Mouse (Mus musculus): ENCODE measurements around the gene Slamf7. TPM values are rescaled to one million over a fixed set of nuclear protein-coding genes. Genes with fewer than 3 reads are reported as not detected.
"Not testable (repeated sequence)": the region's sequence is repeated elsewhere in the genome, so short reads cannot be mapped to it uniquely, and the experiment has no call there.

Gene Slamf7
- total RNA-seq (2021): not detected
- long read RNA-seq, experiment 1: 0 reads
- long read RNA-seq, experiment 2: 0 reads

DNA sequence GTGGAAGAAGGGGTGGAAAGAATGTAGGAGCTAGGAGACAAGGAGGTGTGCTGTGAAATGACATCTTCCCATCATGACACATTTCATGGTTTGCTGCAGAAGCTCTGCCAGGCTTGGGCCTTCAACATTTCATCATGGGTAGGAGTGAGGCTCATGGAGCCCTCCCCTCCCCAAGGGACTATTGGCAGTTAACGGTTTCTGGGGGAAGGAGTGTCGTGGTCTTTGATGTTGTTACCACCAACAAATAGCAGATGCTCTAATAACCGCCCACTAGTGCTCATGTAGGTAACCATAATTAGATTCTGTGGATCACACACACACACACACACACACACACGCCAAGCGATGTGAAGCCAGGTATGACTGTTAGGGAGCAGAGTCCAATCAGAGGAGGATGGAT, at the start of gene Slamf7:
TSS of gene Slamf7 (minus strand) at position 302 of the 400 bp plus-strand sequence.
- intact Hi-C loops (cut with DNase I; ENCODE audit: low total_unique reads): no loop called here
- DNase-seq: no peak

DNA sequence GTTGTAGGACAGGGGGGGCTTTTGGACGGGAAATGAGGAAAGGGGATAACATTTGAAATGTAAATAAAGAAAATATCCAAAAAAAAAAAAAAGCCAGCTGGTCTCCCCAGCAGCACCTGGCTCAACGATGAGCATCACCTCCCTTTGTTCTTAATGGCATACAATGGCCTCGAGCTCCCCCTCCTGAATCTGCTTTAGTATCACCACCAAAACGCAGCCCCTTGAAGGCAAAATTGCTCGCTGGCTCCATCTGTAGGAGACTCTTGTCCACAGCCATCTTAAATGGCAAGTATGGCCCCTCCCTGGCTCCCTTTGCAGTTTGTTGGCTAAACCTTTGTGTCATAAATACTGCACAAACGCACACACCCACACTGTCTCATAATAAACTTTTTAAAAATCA, 46.1 kb upstream of the Slamf7 start:
- no peak for DNase-seq
- intact Hi-C loops (cut with DNase I; ENCODE audit: low total_unique reads): no loop called here

DNA sequence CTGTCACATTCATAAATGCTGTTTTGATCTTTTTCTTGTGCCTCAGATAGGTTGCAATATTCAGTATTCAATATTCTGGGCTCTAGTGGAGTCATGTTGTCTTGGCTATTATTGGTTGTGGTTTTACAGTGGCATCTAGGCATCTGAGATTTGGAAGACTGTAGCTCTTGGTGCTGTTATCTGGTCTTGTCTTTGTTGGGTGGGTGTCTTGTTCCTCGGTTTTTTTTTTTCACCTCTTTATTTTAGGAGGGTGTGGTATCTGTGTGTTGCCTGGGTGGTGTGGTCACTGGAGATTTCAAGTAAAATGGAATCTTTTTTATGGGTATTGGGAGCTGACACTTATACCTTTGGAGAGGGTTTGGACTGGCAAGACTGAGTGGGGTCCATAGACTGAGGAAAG, 41.1 kb upstream of the Slamf7 start:
- DNase-seq: no peak
- intact Hi-C loops (cut with DNase I; ENCODE audit: low total_unique reads): no loop called here

DNA sequence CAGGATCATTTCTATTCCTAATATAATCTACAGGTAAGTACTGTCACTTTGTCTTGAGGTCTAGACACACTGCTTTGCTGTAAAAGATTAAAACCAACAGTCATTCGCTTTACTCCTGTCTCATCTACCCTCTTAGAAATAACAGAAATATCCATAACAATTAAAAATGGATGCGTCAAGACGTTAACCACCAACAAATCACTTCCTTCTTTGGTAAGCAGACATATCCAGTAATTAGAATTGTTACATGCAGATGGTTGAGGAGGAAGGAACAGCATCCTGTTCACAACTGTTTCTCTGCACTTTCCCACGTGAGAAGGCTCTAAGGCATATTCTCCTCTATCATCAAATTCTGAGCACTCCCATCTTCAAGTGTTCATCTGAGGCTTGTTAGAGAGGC, 34.5 kb upstream of the Slamf7 start:
- intact Hi-C loops (cut with DNase I; ENCODE audit: low total_unique reads): no loop called here
- no peak for DNase-seq

DNA sequence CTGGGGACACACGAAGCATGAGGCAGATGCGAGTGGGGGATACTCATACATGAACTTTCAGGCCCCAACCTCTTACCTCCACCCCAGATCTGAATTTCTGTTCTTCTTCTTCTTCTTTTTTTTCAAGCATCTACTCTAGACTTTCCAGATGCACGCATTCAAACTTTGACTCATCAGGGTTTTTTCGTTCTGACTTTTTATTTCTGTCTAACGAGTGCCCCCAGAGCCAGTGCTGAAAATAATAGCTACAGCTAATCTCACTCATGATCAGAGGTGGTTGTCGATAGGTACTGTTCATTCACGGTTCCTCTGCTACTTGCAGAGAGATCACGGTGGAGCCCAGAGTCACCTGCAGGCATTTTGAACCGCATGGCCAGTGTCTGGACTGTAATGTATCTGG, 32.1 kb upstream of the Slamf7 start:
- intact Hi-C loops (cut with DNase I; ENCODE audit: low total_unique reads): no loop called here
- no peak for DNase-seq

DNA sequence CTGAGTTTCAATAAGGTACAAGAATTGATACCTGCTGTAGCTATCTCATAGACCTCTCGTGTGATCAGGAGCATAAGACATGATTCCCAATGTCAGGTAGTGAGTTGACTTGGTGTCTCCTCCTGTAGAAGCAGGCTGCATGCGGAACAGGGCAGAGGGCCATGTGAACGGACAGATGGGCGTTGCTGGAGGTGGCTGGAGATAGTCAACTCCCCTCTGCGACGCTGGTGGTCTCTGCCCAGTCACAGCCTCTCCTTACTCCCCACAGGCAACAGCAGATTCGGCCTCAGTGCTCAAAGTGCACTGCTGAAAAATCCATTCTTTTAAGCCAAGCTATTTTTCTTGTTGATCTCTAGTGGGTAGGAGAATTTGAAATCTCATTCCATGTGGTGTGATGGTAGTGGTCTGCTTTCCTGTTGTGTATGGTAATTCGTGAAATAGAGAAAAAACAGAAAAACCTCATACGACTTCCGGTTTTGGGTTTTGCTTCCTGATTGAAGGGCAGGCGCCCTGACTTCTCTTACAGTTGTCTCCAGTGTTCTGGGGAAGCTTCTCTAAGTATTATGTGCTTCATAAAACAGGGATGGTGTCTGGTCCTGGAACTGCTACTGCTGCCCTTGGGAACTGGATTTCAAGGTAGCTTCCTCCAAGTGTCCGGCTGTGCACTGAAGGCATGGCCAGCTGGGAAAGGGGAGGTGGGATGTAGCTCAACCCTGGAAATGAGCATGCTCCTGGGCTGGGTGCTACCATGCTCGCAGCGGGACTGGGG, 28.9 kb upstream of the Slamf7 start, which contains the start of gene Cd48:
TSS of gene Cd48 (plus strand) at position 479 of the 769 bp plus-strand sequence.
- intact Hi-C loops (cut with DNase I; ENCODE audit: low total_unique reads): no loop called here
- DNase-seq: no peak

DNA sequence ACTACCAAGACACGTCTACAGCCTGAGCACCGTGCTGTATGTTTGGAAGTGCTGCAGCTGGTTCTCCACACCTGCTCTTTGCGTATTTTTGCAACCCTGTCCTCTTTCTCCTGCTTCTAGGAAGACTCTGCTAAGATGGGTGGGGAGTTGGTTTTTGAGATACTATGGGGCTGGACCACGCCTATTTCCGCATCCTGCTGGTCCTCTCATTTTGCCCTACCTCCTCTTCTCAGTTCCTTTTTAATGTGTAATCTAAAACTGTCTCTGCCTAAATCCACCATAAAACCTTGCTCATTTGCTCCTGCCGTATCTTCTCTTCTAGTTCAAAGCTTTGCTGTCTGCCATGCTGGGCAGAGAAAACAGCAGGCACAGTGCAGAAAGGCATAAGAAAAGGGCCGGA, 28.2 kb upstream of the Slamf7 start:
- no peak for DNase-seq
- intact Hi-C loops (cut with DNase I; ENCODE audit: low total_unique reads): no loop called here

DNA sequence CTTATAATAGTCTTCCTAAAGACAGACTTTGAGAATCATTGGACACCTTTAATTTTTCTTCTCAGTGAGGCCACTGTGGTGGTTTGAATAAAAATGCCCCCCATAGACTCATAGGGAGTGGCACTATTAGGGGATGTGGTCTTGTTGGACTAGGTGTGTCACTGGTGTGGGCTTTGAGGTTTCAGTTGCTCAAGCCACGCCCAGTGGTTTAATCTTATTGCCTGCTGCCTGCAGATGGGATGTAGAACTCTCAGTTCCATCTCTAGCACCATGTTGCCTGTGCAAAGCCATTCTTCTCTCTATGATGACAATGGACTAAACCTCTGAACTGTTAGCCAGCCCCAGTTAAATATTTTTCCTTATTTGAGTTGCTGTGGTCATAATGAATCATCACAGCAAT, 24.9 kb upstream of the Slamf7 start:
- DNase-seq: no peak
- intact Hi-C loops (cut with DNase I; ENCODE audit: low total_unique reads): no loop called here

DNA sequence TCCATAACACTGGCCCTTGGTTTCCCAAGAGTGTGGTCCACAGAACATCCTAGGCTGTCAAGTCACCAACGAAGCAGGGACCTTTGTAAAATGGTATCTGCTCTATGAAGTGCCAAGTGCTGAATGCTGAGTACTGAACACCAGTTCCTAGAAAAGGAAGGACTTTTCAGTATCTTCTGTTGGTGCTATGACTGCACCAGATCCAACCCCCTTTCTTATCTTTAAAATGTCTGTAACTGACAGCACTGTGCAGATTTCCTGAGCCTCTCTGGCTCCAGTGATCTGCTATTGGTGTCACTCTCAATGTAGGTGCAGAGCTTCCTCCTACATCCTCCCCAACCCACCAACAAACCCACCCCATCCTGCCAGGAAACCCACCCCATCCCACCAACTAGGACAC, 21.6 kb upstream of the Slamf7 start:
- no peak for DNase-seq
- intact Hi-C loops (cut with DNase I; ENCODE audit: low total_unique reads): no loop called here

DNA sequence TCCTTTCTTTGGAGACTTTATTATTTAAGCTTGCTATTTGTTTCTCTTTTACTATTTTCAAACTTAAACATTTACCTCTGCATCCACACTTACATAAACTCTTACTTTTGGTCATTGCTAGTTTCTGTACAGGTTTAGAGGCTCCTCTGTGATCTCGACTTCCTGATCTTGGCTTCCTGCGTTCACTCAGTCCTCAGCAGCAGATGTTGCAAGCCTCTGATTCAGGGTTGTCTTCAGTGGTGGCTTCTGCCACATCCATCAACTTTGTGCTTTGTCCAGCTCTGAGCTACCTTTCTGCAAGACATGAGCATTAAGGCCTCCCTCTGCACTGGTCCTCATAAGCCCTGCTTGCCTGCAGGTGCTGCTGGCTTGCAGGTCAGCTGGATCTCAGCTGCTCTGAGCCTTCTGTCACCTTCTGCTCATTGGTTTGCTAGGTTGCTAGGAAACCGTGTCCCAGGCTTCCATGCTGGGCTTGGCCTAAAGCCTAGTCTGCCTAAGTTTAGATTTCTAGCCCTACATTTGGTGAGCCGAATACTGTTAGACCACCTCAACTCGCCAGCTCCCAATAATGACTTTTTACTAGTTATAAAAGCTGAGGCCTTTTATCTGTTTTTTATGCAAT, 20.1 kb upstream of the Slamf7 start:
- no peak for DNase-seq
- intact Hi-C loops (cut with DNase I; ENCODE audit: low total_unique reads): no loop called here

DNA sequence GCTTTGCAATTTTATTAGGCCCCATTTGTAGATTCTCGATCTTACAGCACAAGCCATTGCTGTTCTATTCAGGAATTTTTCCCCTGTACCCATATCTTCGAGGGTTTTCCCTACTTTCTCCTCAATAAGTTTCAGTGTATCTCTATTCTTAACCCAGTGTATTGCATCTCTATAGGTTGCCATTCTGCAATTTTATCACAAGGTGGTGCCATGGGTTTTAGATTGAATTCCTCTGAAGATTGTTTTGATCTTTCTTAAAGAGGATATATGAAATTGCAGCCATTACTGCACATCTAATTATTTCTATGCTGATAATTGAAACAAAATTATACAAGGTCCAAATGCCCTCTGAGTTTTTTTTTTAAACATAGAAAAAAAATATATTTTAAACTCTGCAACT, 19.6 kb upstream of the Slamf7 start:
- intact Hi-C loops (cut with DNase I; ENCODE audit: low total_unique reads); DNase-seq: not testable (repeated sequence)

DNA sequence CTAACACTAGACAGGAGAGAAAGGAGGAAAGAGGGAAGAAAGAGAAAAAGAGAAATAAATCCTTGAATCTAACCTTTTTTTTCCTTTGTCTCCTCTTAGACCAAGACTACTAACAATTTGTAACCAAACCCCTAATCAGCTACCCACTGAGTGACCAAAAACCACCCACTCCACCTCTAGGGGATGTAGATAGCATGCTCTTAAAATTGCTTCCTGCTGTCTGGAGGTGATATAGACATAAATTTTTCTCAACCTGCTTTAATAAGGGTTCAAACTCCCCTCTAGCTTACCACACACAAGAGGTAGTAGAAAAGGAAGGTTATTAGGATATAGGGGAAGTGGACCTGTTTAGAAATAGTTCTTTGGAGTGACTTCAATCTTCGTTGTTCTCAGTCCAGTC, 14.3 kb upstream of the Slamf7 start:
- DNase-seq: no peak
- intact Hi-C loops (cut with DNase I; ENCODE audit: low total_unique reads): no loop called here

DNA sequence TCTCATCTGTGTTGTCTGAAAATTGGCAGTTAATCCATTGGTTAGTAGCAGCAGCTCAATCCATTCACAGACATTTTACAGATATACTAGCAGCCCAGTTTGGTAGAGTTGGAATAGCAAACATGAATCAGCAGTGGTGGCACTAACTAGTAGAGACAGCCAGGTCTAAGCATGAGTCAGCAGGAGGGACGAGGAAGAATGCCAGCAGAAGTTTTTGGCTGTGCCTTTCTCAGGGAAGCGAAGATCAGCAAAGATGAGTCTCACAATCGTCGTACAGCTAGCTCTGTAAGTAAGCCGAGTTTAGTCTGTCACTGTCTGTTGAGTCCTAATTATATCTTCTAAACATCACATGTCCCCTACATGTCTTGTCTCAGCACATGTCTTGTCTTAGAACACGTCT, 13.5 kb upstream of the Slamf7 start:
- intact Hi-C loops (cut with DNase I; ENCODE audit: low total_unique reads): no loop called here
- no peak for DNase-seq

DNA sequence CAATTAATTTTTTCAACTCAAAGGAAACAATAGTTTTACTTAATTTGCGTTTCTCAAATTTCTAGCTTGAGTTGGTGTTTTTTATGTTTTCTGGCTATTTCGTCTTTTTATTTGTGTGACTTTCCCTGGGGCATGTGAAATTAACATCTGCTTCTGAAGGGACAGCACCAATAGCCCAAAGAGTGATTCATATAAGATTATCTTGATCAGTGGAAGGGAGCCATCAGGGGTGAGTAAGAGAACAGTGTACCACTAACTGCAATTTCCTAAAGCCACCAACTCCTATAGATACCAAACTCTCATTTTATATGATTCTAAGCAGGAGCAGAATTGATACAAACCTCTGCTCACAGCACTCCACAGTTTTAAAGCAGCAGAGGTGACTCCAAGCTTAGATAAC, 10.9 kb upstream of the Slamf7 start:
- intact Hi-C loops (cut with DNase I; ENCODE audit: low total_unique reads): no loop called here
- no peak for DNase-seq

DNA sequence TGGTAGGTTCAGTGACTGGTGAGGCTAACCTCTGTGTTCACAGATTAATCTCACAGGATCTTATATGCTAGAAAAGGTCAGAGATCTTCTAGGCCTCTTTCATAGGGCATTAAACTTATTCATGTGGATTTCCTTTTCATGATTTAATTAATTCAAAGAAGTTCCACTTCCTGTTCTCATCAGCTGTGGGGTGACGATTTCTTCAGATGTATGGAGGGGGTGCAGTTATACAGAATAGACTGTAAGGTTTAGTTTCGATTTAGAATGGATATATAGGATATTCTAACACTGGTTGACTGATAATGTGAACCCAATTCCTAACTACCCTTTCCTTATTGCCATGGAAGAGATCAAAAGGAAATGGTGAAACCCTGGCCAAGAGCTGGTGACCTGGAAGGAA, 8.6 kb upstream of the Slamf7 start:
- DNase-seq: no peak
- intact Hi-C loops (cut with DNase I; ENCODE audit: low total_unique reads): no loop called here

DNA sequence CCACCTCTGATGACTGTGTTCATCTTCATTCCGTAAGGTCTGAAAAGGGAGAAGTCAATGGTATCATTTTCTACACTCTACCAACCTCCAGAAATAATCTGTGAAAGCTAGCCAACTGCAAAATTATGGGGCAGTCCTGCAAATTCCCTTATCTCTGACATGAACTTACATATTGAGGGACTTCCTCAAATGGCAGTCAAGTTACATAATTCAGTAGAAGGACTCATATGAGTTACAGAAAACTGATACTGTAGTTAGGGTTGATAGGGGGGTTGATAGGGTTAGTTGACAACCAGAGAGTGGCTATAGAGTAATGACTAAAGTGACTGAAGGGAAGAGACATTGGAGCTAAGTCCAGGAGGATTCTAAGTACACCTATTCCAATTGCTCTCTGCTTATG, 7.6 kb upstream of the Slamf7 start:
- intact Hi-C loops (cut with DNase I; ENCODE audit: low total_unique reads): no loop called here
- no peak for DNase-seq

DNA sequence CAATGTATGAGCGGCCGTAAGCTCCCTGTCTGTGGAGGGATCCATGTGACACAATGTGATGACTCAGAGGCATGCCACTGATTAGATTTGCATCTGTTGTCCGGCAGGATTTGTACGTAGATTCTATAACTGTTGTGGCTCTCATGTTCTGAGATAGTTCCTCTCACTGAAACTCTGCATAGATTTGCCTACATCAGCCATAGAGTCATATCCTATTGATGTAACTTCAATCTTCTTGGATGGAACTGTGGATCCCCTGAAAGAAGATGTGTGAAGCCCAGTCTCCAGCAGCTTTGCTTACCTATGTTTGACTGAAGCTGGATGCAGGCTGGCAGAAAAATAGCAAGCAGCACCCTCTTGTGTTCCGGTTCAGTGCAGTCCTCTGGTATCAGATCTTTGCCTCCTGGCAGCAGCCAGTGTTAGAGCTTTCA, 5.7 kb upstream of the Slamf7 start:
- DNase-seq: no peak
- intact Hi-C loops (cut with DNase I; ENCODE audit: low total_unique reads): no loop called here

DNA sequence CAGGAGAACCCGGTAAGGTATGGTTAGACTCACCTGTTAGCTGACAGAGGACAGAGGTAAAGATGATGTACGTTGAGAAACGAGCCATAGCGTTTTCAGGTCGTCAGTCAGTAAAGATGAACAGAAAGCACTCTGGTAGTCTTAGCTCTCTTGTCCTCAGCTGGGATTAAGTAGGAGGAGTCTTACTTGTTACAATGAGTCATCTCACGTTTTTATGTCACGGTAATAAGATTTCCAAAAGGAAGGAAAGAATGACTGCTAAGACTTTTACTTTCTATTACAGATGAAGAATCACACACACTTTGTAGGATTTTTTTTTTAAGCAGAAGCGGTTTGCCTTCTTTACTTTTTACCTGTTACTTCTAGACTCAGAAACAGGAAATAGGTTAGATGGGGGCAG, 4.0 kb downstream of the Slamf7 start:
- no peak for DNase-seq

DNA sequence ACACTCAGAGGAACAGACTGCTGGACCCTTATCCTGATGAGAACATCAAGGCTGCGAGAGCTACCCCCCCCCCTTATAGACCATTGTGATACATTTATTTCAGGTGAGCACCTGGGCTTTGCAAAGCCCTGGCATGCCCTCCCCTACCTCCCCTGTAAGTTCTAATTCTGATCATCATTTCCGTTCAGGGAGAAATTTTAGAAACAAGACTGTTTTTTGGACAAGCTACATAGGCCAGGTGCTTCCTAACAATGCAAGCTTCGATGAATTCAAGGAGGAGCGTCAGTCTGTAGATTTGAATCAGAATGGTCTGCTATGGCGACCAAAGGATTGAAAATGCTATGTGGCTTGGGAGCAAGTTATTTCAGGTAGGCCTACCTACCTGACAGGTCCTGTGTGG, 5.1 kb downstream of the Slamf7 start:
- DNase-seq: no peak
- intact Hi-C loops (cut with DNase I; ENCODE audit: low total_unique reads): no loop called here

More for the DNA sequence above, 4.0 kb downstream of the Slamf7 start:
- intact Hi-C loops (cut with DNase I; ENCODE audit: low total_unique reads): no loop called here

DNA sequence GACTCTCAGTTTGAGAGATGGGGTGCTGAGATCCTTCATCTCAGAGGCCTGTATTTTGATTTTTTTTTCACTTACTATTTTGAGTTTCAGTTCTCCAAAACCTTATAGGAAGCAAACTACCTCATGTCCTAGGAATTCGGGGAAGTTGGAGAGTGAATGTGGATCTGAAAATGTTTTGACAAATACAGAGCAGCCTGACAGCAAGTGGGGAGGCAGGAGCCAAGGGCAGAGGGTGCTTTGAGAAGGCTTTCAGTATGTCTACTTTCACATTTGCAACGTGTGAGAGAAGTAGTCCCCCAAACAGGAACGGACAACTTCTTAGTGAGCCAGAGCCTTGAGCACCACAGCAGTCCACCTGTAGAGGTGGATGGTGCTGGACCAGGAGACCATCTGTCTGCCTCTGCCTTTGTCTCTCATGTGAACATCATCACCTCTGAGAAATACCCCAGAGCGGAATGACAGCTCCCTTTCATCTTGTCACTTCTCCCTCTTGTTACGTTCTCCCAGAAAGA, 6.3 kb downstream of the Slamf7 start:
- intact Hi-C loops (cut with DNase I; ENCODE audit: low total_unique reads): no loop called here
- DNase-seq: no peak

DNA sequence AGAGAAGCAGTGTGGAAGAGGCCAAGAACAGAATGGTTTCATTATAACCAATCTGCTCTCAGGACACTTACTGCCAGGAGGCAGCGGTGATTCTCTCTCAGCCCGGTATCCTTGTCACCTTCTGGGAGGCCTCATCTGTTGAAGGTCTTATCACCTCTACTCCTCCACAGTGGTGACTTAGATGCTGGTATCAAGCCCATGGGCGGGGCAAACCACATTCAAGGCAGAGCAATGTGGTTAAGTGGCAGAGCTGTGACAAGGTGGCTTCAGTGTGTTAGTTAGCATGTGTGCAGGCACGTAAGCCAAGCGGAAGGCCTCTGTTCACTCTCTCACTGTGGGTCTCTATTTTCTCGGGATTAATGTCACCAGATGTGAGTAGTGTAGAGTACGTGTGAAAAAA, 9.2 kb downstream of the Slamf7 start:
- no peak for DNase-seq
- intact Hi-C loops (cut with DNase I; ENCODE audit: low total_unique reads): no loop called here
